Mouse (Mus musculus) adrenal gland, adult 2 months (tissue): Measurements from ENCODE around the gene Castor2. TPM values are rescaled to one million over a fixed set of nuclear protein-coding genes. Genes with fewer than 3 reads are reported as not detected.

Experiments used
- DNase-seq: peaks from one replicate; pipeline ENCODE4 v3.0.0; 2021
- long read RNA-seq: library from polyadenylated mRNA; stranded (forward); transcript quantifications from one replicate; pipeline ENCODE4 v2.0.0, GENCODE M21; 2021
- polyA plus RNA-seq: library from polyadenylated mRNA; depleted of rRNA; stranded (reverse); fragments of >200 nt; gene quantifications from 2 replicates; pipeline ENCODE4 v1.2.3, GENCODE M21; 2012; rRNA removed
- total RNA-seq, 2 experiments: library from RNA; stranded (reverse); gene quantifications; 2 replicates each; pipeline ENCODE4 v1.2.3; 2021

Castor2 gene
- total RNA-seq (10 to 100 TPM; 11.4 to 15.5 TPM), polyA plus RNA-seq (6.0 and 6.5 TPM in 2 replicates)
- long read RNA-seq, full-length matches to known transcripts, result 4 of 9 reads
- long read RNA-seq, partial matches to known transcripts, result 1 of 9 reads
- long read RNA-seq, other reads (novel, unspliced or antisense), result 4 of 9 reads

DNA sequence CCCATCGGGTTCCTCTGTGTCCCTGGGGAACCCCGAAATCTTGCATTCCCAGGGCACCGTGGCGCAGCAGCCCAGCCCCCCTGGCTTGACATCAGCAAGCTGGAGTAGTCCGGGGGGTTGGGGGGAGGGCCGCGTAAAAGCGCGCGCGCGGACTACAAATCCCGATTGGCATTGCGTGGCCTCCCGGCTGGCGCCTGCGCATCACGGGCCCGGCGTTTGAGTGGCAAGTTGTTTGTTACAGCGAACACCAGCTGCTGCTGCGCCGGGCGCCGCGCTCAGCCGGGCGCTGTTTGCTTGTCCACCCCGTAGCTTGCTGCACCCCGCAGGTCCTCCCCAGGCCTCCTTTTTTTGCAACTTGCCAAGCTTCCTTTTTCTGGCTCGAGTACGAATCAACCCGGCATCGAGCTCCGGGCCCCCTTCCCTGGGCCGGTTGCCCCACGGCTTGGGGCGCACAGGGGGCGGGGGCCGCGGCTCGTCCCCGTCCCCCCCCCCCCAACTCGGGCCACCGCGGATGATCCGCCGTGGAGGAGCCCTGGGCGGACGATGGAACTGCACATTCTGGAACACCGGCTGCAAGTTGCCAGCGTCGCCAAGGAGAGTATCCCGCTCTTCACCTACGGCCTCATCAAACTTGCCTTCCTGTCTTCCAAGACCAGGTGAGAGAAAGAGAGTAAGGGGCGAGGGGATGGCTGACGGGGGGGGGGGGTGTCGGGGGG is at the start of gene Castor2:
TSS of gene Castor2 (plus strand) at position 216 of the 716 bp plus-strand sequence.
- peak; percentile 97 for DNase-seq

DNA sequence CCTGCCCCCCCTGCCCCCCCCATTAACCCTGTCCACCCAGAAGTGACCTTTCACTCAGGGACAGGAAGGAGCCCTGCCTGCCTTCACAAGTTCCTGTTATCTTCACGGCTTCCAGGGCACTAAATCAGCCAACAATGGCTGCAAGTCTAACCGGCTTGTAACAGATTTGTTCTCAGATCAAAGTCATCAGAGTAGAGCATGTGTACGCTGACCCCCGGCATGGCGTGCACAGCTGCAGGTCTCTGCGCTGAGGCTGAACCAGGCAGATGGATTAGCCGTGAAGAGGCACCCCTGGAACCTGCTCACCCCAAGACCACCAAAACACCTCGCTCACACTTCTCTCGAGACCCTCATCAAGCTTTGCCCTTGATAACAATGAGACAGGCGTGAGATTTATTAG is 48.8 kb upstream of the Castor2 start:
- no peak for DNase-seq

DNA sequence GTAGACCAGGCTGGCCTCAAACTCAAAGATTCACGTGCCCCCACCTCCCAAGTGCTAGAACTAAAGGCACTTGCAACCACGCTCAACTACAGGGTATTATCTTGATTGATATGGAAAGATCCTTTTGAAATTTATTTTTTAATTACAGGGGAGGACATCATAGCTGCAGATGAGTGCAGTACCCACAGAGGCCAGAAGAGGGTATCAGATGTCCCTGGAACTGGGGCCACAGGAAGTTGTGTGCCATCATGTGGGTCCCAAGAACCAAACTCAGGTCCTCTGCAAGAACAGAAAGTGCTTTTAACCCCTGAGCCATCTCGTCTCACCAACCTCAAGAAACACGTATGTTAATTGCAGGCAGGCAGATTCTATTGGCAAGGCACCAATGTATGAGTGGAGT is 46.9 kb upstream of the Castor2 start:
- DNase-seq, result no peak

DNA sequence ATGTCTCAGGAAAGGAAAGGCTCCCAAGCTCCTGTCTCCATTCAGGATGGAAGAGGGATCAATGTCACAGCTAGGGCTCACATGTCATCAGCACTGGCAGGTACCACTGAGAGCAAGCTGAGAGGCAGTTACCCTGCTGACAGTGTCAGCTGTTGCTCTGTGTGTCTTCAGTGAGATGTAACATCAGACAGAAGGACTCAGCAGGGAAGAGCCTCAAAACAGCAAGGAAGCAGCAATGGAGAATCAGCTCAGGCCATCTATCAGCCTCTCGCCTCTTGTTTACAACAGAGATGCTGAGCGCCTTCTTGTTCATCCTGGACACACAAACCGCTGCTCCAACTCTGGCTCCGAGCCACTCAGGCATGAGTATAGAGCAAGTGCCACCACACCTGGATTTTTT is 45.0 kb upstream of the Castor2 start:
- DNase-seq, result no peak

DNA sequence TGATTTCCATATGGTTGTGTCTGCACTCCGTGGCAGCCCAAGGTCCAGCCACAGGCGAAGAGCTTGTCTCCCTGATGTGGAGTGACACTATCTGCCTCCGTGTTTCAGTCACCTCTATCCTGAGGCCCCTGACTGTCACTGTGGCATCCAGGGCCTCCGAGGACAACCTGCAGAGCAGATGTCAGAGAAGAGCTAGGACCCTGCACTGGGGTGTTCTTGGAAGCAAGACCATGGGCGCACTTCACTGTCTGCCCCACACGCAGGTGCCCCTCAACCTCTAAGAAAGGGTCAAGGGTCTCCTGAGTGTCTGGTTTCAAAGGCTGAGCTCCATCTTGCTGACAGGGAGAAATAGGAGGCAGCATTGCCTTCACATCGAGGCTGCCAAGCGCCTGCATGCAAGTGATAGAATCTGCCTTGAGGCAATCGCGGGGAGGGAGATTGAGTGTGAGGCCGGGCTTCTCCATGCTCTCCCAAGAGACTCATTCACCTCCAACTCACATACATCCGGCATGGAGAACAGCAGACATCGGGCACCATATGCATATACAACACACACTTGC is 40.6 kb upstream of the Castor2 start:
- DNase-seq, result no peak

DNA sequence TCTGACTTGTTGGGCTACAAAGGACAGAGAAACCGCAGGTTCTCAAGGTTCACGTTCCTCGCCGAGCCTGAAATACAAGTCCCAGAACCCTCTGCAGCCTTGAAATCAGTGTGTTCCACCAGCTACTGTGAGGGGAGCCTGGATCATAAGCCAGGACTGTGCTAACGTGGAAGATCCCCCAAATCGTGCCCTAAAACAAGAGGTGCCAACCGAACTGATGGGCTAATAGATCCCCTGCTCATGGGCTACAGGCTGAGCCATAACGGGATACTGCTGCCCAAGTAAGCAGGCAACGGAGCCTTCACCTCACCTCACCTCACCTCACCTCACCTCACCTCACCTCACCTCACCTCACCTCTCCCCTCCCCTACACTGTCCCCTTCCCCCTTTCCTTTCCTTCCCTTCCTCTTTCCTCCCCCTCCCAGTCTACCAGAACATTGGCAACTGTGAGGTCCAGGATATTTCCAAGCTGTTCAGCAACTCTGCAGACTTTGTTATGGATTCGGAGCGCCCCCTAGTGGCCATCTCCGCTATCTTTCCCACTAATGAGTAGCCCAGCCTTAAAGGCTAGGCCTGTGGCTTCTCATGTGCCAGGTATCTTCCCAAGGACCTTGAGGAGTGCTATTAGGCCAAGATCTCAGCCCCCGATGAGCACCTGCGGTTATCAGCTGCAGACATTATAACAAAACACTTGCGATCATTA is 36.0 kb upstream of the Castor2 start:
- DNase-seq, result peak; percentile 64

DNA sequence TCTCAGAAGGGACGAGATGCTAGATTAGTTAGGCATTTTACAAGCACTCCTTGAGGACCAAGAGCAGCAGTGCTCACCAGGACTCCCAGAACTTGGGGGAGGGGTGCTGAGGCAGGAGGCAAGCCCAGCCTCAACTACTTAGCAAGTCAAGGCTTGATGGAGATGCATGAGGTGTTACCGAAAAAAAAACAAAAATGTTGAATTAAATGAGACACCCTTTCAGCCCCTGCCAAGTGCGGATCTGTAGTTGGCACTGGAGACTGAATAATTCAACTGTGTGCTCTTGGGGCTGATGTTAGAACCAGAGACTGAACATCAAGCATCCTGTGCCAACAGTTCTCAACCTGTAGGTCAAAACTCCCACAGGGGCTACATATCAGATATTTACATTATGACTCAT is 33.2 kb upstream of the Castor2 start:
- DNase-seq, result no peak

DNA sequence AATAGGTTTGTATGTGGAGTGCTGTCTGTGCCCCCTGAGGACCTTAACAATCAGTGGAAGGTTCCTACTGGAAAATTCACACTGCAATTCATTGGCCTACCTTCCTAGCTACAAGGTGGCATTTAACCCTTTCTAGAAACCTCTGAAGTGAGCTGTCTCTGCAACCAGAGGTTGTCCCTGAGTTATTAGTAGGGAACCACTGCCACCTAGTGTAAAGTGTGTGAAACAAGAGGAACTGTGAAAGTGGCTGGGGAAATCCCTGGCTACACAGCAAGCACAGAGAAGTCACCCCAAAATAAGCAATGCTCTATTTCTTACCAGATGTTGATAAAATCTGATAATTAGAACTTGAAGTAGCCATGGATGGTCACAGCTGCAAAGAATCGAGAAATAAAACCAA is 31.6 kb upstream of the Castor2 start:
- DNase-seq, result no peak

DNA sequence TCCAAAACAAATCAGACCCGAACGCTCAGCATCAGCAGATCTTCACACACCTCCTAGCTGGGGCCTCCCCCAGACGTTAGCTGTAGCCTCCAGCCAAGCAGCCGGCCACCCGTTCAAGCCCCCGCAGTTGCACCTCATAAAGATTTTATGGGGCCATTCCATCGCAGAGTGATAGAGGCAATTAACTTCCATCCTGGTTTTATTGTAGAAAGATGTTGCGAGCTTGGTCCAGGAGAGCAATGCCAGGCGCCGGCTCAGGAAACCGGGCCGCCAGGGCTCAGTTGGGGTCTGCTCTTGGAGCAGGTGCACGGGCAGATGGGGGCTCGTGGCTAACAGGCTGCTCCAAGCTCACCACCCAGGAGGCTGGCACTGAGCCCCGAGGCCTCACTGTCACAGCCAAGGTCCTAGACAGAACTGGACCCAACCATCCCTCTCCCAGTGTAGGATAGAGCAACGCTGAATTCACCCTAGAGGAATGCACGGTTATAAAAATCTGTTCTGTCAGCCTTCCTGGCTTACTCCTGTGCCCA is 25.9 kb upstream of the Castor2 start:
- DNase-seq, result no peak

DNA sequence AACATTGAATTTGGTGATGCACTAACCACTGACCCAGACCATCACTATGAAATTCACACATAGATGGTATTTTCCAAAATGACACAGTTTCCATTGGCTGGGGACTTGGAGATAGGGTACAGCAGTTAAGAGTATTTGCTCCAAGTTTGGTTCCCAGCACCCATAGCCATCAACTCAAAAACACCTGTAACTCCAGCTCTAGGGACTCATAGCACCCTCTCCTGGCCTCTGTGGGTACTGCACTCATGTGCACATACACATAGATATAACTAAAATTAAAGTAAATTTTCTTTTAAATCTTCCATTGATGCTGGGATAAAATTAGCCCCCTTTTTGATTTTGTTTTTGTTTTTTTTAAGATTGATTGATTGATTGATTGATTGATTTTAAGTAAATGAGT is 25.1 kb upstream of the Castor2 start:
- DNase-seq, result no peak

DNA sequence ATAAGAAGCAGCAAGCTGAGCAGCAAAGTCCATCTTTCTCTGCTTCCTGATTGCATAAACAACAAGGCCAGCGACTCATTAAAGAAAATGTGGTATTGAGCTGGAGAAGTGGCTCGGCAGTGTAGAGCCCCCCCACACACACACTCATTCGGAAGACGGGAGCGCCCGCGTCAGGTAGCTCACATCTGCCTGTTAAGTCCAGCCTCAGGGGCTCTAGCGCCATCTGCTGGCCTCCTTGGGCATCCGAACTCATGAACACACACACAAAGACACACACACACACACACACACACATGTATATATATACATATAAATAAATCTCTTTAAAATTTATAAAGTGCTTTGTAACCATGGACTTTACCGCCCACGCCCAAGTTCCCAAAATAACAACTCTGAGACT is 23.3 kb upstream of the Castor2 start:
- DNase-seq, result no peak

DNA sequence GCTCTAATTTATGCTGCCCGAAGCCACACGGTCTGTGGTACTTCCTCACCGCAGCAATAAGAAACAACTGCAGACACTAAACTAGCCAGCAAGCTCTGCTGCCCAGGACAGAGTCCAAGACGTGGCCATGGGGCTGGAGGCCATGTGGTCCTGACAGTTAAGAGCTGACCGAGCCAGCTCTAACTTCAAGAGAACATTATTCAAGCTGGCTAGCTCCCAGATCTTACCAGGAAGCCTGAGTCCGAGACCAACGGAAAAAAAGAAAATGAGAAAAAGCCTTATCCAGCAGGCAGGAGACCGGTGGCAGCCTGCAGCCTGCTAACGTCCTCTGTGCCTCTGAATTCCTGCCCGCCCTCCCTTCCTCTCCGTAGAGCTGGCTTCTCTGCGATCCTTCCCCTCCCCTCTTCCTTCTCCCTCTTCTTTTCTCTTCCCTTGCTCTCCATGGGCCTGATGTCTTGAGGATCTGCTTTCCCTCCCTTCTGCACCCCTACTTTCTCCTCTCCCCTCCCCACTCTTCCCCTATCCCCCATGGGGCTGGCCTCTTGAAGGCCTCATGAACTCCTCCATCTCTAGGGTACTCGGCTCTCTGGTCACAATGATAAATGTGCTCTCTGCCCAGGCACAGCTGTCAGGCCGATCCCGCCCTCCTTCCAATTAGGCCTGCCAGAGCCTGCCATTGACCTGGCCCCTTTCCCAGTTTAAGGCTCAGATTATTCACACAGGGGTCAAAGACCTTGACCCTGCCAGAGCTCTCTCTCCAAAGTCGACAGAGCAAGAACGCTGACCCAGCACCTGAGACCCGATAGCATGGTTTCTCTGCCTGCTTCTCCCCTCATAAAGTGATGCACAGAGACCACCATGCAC is 18.6 kb upstream of the Castor2 start:
- DNase-seq, result peak; percentile 74

DNA sequence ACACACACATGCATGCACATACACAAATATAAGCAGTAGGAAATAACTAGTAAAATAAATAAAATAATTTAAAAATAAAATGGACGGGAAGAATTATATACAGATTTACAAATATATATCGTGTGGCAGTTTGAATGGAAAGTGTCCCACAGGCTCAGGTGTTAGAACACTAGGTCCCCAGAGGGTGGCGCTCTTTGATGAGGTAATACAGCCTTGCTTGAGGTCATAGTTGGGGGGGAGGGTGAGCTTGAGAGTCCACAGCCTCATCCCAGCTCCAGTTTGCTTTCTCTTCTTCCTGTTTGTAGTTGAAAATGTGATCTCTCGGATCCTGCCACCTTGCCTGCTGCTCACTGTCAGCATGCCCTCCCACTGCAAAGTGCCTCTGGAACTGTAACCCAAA is 14.3 kb upstream of the Castor2 start:
- DNase-seq, result no peak

DNA sequence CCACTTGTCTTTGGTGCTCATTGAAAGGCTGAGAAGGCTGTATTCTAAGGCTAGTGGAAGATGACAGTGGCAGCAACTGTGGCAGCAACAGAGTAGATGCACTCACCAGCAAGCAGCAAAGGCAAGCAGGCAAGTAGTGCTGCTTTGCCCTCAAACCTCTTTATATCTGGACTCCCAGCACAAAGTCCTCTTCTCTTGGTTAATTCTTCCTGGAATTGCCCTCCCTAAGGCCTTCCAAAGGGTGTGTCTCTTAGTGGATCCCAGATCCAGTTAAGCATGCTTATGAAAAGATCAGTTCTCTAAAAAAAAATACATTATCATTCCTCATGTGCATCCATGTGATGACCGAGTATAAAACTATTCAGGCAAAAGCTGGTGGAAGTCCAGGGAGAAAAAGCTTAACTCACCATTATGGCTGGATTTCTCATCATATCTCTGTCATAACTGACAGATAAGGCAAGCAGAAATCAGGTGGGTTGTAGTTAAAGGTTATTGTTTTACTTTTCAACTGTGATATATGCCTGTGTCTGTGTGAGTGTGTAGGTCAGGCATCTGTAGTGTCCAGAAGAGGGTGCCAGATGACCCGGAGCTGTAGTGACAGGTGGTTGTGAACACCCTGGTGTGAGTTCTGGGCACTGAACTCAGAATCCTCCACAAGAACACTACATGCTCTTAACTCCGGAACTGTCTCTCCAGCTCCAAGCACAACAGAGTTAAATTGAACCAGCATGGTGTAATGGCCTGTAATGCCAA is 13.4 kb upstream of the Castor2 start:
- no peak for DNase-seq

DNA sequence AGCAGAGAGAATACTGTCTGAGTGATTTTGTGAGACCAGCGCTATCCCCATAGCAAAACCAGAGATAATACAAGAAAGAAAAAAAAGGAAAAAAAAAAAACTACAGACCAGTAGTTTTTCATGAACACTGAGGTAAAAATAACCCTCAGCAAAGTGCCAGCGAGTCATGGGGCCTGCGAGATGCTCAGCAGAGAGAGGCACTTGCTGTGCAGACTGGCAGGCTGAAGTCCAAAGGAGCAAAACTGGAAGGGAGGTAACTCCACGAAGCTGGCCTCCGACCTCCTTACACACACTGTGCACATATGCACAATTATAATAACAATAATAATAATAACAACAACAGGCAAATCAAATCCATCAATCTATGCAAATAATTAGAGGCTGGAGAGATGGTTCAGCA is 12.3 kb upstream of the Castor2 start:
- DNase-seq, result no peak

DNA sequence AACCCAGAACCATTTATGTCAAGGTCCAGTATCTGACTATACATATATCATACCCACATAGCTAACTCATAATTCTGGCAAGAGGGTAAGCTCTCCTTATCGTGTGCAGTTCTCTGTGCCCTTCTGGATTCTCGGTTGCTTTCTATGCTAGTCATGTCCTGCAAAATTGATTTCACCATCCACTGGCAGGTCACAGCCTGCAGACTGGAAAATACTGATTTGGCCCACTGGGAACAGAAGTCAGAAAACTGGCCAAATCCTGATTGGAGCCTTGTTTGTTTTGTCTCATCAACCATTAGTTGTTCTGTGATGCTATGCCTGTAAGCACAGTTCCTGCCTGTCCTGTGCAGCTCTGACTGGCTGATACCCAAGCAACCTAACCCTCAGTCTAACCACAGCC is 3.7 kb upstream of the Castor2 start:
- DNase-seq, result no peak

DNA sequence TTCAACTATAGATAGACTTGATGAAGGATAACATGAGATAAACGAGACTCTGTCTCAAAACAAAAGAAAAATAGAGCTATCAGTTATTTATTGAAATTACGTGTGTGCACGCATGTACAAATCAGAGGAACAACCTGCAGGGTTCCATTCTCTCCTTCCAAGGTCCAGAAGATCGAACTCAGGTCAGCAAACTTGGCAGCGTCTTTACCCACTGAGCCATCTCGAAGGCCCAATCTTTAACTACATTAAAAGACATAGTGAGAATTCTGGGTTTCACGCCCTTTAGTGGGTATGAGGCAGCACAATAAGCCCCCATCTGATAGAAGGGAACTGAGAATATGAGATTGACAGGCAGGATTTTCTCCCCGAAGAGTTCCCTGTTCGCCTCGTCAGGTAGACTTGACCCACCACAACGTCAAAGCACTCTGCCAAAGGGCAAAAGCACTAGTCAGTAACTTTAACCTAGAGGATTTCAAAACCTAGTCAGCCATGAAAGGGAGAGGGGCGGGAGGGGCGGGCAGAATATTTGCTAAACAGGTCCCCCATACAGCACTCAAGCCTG is 1.1 kb upstream of the Castor2 start:
- DNase-seq, result no peak

DNA sequence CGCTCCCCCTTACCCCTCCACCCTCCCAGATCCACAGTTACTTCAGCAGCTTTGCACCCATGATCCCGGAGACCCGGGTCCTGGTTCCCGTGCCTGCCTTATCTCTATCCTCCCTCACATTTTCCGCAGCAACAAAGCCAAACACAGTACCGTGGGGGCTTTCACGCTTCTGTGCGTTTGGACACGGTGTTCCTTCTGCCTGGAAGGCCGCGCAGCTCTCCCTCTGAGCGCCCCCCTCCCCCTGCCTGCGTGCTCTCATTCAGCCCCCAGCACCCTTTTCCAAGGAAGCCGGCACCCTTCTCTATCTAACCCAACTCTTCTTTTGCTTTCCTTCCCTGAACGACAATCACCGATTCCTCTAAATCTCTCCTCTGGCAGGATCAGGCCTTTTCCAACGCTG is 535 bp upstream of the Castor2 start:
- no peak for DNase-seq

DNA sequence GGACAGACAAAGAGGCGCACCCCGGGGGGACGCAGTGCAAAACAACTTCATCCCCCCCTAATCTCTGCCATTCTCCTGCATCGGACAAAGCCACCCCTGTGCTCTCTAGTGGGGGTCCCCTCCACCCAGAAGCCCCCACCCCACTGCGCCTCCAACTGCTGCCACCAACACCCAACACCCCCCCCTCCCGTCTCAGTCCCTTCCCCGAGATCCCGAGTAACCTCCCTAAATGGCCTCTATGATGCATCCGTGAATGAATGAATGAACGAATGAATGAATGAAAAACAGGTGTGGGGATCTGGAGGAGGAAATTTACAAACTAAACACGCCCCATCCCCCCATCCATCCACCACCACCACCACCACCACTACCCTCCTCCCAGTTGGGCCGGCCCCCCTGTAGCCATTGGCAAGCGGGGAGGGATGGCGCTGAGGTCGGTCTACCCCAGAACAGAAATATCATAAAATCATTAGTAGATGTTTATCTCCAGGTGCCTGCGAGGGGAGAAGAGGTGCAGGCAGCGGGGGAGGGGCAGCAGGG is 791 bp downstream of the Castor2 start:
- no peak for DNase-seq

DNA sequence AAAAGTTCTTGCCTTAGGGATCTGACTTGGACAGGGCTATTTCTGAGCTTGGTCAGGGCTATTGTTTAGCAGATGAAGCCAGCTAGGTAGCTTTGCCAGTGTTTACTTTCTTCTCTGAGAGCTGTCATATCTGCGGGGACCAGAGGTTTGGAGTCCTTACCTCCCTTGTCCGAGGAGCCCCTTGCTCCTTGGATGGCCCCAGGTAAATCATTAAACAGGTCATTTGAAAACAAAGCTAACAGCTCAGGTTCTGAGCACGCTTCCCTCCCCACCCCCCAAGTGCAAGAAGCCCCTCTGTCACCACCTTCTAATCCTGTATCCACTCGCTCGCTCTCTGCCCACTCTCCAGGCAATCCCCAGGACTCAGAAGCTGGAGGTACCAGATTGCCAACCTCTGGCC is 1.8 kb downstream of the Castor2 start:
- DNase-seq, result no peak

DNA sequence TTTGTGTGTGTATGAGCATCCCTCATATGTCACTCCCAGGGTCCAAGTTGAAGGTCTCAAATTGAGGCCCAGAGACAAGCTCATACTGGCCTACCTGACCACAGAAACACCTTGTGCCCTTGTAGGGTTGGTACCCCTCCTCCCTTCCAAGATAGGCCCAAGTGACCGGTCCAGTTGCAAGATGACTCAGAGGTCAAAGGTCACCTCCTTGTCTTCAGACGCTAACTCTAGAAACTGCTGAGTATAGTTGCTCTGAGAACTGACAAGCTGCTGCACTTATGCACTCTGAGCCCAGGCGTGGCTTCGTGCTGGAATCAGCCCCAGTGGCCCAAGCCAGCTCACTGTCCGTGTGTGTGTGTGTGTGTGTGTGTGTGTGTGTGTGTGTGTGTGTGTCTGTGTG is 2.4 kb downstream of the Castor2 start:
- peak; percentile 25 for DNase-seq
